Mouse (Mus musculus) E14TG2a.4 (cell line): ENCODE data around the gene Nxn.

Experiments used
- CTCF ChIP-seq: conservative IDR thresholded peaks from 2 replicates; pipeline ENCODE4 v1.5.1; 2014; ENCODE audit warnings: low read length
- NANOG ChIP-seq: IDR thresholded peaks from 2 replicates; pipeline ENCODE4 v1.6.1; 2014; ENCODE audit warnings: borderline replicate concordance, low read length, mixed read lengths
- POU5F1 ChIP-seq: IDR thresholded peaks from 2 replicates; pipeline ENCODE4 v1.6.1; 2014; ENCODE audit warnings: low read length, borderline replicate concordance

- TF ChIP-seq CTCF (no peak), NANOG (no peak), POU5F1 (no peak)
Measured at GRCm38 (mm10) chr11:76413202-76413601, 14.3 kb upstream of the Nxn start.
